Mouse (Mus musculus) megakaryocyte, adult 5-6 weeks (primary cell): Measurements from ENCODE around the gene Drc1. TPM values are rescaled to one million over a fixed set of nuclear protein-coding genes. Genes with fewer than 3 reads are reported as not detected.

Experiments
- ATAC-seq: 2 replicates; pipeline ENCODE4 v1.8.0; 2016; ENCODE audit warnings: mild to moderate bottlenecking, inconsistent platforms; ENCODE audit not compliant: poor library complexity, severe bottlenecking
- total RNA-seq, 2 experiments: library from RNA; stranded (forward) in 1 of 2; stranded (reverse) in 1 of 2; fragments of 153-499, 151-499 nt in 1 of 2; fragments of 221-1000, 200-1000 nt in 1 of 2; gene quantifications; 2 replicates each; pipeline versions ENCODE4 v1.2.3 to v1.2.4; 2015 to 2017

The Drc1 gene
- total RNA-seq, 2 experiments from 2014 or later = 0.11 TPM; not detected in 1

DNA sequence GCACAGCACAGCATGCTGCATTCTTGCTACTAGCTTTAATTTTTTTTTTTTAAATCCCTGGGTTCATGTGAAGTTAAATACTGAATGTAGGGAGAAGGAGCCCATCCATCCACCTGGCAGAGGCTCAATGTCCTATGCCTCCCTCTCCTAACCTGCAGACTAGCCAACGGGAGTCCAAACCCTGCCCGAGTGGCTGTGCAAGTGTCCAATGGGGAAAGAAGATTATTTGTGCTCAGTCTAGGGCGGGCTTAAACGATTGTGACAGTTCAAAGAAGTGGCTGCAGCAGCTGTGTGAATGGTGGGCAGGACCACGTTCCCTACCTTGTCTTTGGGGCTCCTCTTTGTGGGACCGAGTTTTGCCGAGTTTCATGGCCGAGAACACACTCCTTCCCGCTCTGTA is 125.7 kb downstream of the Drc1 start:
- no peak for ATAC-seq

DNA sequence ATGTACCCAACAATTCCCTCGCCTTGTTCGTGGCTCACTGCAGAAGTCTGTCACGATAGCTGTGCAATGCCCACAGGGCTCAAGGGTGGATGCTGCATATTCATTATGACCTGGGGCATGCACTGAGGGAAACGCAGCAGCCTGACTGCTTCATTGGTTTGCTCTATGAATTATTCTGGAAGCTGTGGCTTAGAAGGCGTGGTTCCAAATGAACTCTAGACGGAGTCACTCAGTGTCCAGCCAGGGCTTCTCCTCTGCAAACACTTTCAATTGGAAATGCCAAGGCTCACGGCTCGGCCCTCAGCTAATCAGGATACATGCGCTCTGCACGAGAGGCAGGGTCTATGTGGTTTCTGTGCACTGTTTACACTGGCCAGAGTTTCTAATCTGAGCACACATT is 130.3 kb downstream of the Drc1 start:
- ATAC-seq = no peak

DNA sequence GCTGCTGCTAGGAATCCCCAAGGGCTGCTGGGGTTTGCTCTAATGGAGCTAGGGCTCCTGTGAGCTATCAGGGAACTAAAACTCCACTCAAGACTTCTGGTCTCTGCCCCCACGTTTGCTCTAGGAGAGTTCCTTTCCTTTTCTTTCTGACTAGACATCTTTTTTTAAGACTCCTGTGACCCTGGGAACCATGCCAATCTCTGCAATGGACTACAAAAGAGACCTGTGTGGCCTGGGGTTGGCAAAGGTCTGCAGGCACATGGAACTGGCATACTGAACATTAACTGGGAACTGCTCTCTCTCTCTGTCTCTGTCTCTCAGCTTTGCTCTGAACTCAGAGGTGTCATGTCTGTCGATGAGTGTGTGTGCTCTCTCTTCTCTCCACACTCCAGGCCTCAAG is 134.2 kb downstream of the Drc1 start:
- no peak for ATAC-seq

DNA sequence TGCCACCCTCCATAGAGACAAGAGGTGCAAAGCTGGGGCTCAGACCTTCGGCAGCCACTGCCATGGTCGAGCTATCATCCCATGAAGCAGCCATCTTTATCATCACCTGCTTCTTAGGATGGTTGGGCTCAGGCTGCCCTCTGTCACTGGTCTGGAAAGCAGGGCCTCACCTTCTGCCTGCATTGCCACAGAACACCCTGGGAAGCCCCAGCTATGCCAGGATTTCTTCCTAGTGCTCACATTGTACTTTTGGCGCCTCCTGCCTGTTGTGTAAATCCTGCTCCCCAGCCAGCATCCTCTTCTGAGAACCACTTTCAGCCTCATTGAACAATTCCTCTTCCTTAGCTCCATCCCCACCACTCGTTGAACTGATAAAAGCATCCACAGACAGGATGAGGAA is 134.7 kb downstream of the Drc1 start:
- no peak for ATAC-seq

Other genes starting within 250 kb of the Drc1 start
- 123 and 146 TPM in 2 replicates for gene Tyms, start 207.8 kb upstream of the Drc1 start, total RNA-seq (2015)
- gene Tyms, start 207.8 kb upstream of the Drc1 start, total RNA-seq (2017) = 91.0 and 114 TPM in 2 replicates
- not detected in 2 replicates for gene Garem2, start 176.2 kb upstream of the Drc1 start, total RNA-seq (2015)
- gene Garem2, start 176.2 kb upstream of the Drc1 start, total RNA-seq (2017) = not detected in 2 replicates
- gene 3110082J24Rik, start 175.3 kb upstream of the Drc1 start, total RNA-seq (2015) = not detected in 2 replicates
- not detected in 2 replicates for gene 3110082J24Rik, start 175.3 kb upstream of the Drc1 start, total RNA-seq (2017)
- 45.5 and 46.4 TPM in 2 replicates for gene Hadha, start 126.2 kb upstream of the Drc1 start, total RNA-seq (2015)
- gene Hadha, start 126.2 kb upstream of the Drc1 start, total RNA-seq (2017) = 119 and 133 TPM in 2 replicates
- 44.1 and 50.8 TPM in 2 replicates for gene Hadhb, start 126.1 kb upstream of the Drc1 start, total RNA-seq (2015)
- 56.8 and 66.5 TPM in 2 replicates for gene Hadhb, start 126.1 kb upstream of the Drc1 start, total RNA-seq (2017)
- not detected in 2 replicates for gene Adgrf3, start 75.7 kb upstream of the Drc1 start, total RNA-seq (2015)
- not detected in 2 replicates for gene Adgrf3, start 75.7 kb upstream of the Drc1 start, total RNA-seq (2017)
- 16.1 and 17.2 TPM in 2 replicates for gene Selenoi, start 48.8 kb upstream of the Drc1 start, total RNA-seq (2015)
- gene Selenoi, start 48.8 kb upstream of the Drc1 start, total RNA-seq (2017) = 29.2 and 37.1 TPM in 2 replicates
- 0.68 and 0.74 TPM in 2 replicates for gene Otof, start 180.5 kb downstream of the Drc1 start, total RNA-seq (2015)
- 0.65 and 0.77 TPM in 2 replicates for gene Otof, start 180.5 kb downstream of the Drc1 start, total RNA-seq (2017)
- not detected in 2 replicates for gene 1700001C02Rik, start 184.7 kb downstream of the Drc1 start, total RNA-seq (2015)
- not detected in 2 replicates for gene 1700001C02Rik, start 184.7 kb downstream of the Drc1 start, total RNA-seq (2017)